In the genomic region with DNA sequence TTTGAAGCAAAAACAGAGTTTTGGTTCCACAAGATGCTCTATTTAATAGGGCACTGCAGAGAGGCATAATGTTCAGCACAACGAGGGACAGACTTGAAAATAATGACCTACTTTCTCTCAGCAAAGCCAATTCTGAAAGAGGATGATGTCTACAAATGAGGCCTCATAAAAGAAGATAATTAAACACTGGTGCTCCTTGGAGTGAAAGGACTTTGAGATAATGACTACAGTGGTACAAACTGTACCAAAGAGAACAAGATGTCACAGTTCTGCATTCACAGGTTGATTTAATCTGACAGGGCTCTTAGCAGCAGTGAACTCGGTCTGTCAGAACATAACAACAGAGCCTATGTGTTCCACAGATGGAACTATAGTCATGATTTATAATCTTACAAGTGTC, we compare ENCODE assay signal across 29 mouse cellular contexts.
A peak's percentile ranks its signal among the peaks of the same experiment; 100 is the strongest.
DNase-seq lines count a peak whose midpoint lies in the region; ATAC-seq and TF ChIP-seq lines count a peak whose summit lies in the region.
"Had no signal": no experiment of that assay in that cellular context is flagged by ENCODE, and none has a peak within 500 bp of the region (broad histone marks: within the 10 kb centered on the region; RNA-seq: fewer than 3 reads in every experiment).

No protein-coding gene starts in this region.

- no peaks in the 10 kb centered on the region for H3K27me3 ChIP-seq in forebrain, embryonic 14.5 days (replicated peaks; ENCODE audit: control insufficient read depth, insufficient read depth, low read length)
- no peaks in the 10 kb centered on the region for H3K27me3 ChIP-seq in forebrain, embryonic 16.5 days (replicated peaks; ENCODE audit: control insufficient read depth, insufficient read depth, low read length)
- no peaks in the 10 kb centered on the region for H3K27me3 ChIP-seq in midbrain, postnatal 0 days (ENCODE audit: insufficient read depth, low read length)
- H3K27me3 ChIP-seq in midbrain, embryonic 14.5 days (ENCODE audit: control insufficient read depth, insufficient read depth, low read length) = no peaks in the 10 kb centered on the region
- H3K27me3 ChIP-seq: embryonic facial prominence, embryonic 15.5 days; forebrain, embryonic 13.5 days; midbrain, embryonic 15.5 days; stomach, embryonic 15.5 days had no signal

- no peak overlapping the region for H3K4me3 ChIP-seq in forebrain, embryonic 14.5 days (ENCODE audit: low read depth, low read length)
- H3K4me3 ChIP-seq in forebrain, embryonic 16.5 days (replicated peaks; ENCODE audit: low read length) = no peak overlapping the region
- no peak overlapping the region for H3K4me3 ChIP-seq in midbrain, postnatal 0 days (ENCODE audit: low read depth, low read length)
- H3K4me3 ChIP-seq in midbrain, embryonic 14.5 days (replicated peaks; ENCODE audit: low read depth, low read length) = no peak overlapping the region
- H3K4me3 ChIP-seq: embryonic facial prominence, embryonic 15.5 days; forebrain, embryonic 13.5 days; hindbrain, embryonic 10.5 days; midbrain, embryonic 15.5 days; stomach, embryonic 15.5 days had no signal

- ATAC-seq in forebrain, embryonic 14.5 days = peak; percentile 57
- no peak for ATAC-seq in forebrain, embryonic 16.5 days
- ATAC-seq in midbrain, postnatal 0 days (ENCODE audit: low FRiP score) = peak; percentile 60; the same call in 1 of the 2 replicates
- no peak for ATAC-seq in midbrain, embryonic 14.5 days (ENCODE audit: low FRiP score, low TSS enrichment)
- ATAC-seq: activated CD4-positive, CD25-positive, alpha-beta regulatory T cell, adult 4 months; forebrain, embryonic 13.5 days; intestine, postnatal 0 days; midbrain, embryonic 15.5 days had no signal

- no peak overlapping the region for H3K4me2 ChIP-seq in forebrain, embryonic 14.5 days (ENCODE audit: low read length)
- no peak overlapping the region for H3K4me2 ChIP-seq in forebrain, embryonic 16.5 days (ENCODE audit: low read length)
- H3K4me2 ChIP-seq in midbrain, postnatal 0 days (ENCODE audit: low read depth, low read length, poor library complexity, severe bottlenecking) = no peak overlapping the region
- no peak overlapping the region for H3K4me2 ChIP-seq in midbrain, embryonic 14.5 days (ENCODE audit: low read length)
- H3K4me2 ChIP-seq: embryonic facial prominence, embryonic 15.5 days; forebrain, embryonic 13.5 days; midbrain, embryonic 15.5 days; stomach, embryonic 15.5 days had no signal

- H3K4me1 ChIP-seq in forebrain, embryonic 14.5 days (ENCODE audit: control insufficient read depth, insufficient read depth, low read length) = peaks cover 3% of the 10 kb centered on the region; the same call in 1 of the 2 replicates
- H3K4me1 ChIP-seq in forebrain, embryonic 16.5 days (replicated peaks; ENCODE audit: control insufficient read depth, insufficient read depth, low read length) = peaks cover 4% of the 10 kb centered on the region; the same call in 1 of the 2 replicates
- H3K4me1 ChIP-seq in midbrain, postnatal 0 days (ENCODE audit: insufficient read depth, low read length) = no peaks in the 10 kb centered on the region
- no peaks in the 10 kb centered on the region; the same call in 1 of the 2 replicates for H3K4me1 ChIP-seq in midbrain, embryonic 14.5 days (ENCODE audit: control insufficient read depth, insufficient read depth, low read length)
- H3K4me1 ChIP-seq: embryonic facial prominence, embryonic 15.5 days; hindbrain, embryonic 10.5 days; midbrain, embryonic 15.5 days; stomach, embryonic 15.5 days had no signal

- H3K36me3 ChIP-seq in forebrain, embryonic 14.5 days (ENCODE audit: control insufficient read depth, insufficient read depth, low read length) = no peaks in the 10 kb centered on the region
- H3K36me3 ChIP-seq in forebrain, embryonic 16.5 days (ENCODE audit: control insufficient read depth, insufficient read depth) = no peaks in the 10 kb centered on the region
- H3K36me3 ChIP-seq in midbrain, postnatal 0 days (ENCODE audit: insufficient read depth, low read length) = no peaks in the 10 kb centered on the region
- H3K36me3 ChIP-seq in midbrain, embryonic 14.5 days (ENCODE audit: control insufficient read depth, insufficient read depth, low read length) = no peaks in the 10 kb centered on the region
- H3K36me3 ChIP-seq: embryonic facial prominence, embryonic 15.5 days; hindbrain, embryonic 10.5 days; midbrain, embryonic 15.5 days; stomach, embryonic 15.5 days had no signal

- TF ChIP-seq CTCF in midbrain, postnatal 0 days (IDR thresholded peaks at IDR 0.05) = no peak

- WGBS in forebrain, embryonic 14.5 days = 18% methylated on average over 2 of the region's 2 CpGs
- WGBS in forebrain, embryonic 16.5 days = 16% methylated on average over 2 of the region's 2 CpGs
- WGBS in midbrain, postnatal 0 days = 36% methylated on average over 2 of the region's 2 CpGs
- 40% methylated on average over 2 of the region's 2 CpGs for WGBS in midbrain, embryonic 14.5 days

- no peak overlapping the region for H3K27ac ChIP-seq in forebrain, embryonic 14.5 days (ENCODE audit: low read depth, low read length)
- no peak overlapping the region for H3K27ac ChIP-seq in forebrain, embryonic 16.5 days (ENCODE audit: low read length)
- no peak overlapping the region for H3K27ac ChIP-seq in midbrain, postnatal 0 days (ENCODE audit: low read depth, low read length)
- H3K27ac ChIP-seq in midbrain, embryonic 14.5 days (replicated peaks; ENCODE audit: low read depth, low read length) = no peak overlapping the region
- H3K27ac ChIP-seq: embryonic facial prominence, embryonic 15.5 days; forebrain, embryonic 13.5 days; hindbrain, embryonic 10.5 days; liver, embryonic 14.5 days; macrophage; midbrain, embryonic 15.5 days; stomach, embryonic 15.5 days had no signal

- no peak overlapping the region for H3K9ac ChIP-seq in forebrain, embryonic 14.5 days (ENCODE audit: low read length)
- no peak overlapping the region for H3K9ac ChIP-seq in forebrain, embryonic 16.5 days (replicated peaks; ENCODE audit: low read depth, low read length)
- H3K9ac ChIP-seq in midbrain, postnatal 0 days (replicated peaks; ENCODE audit: low read length, poor library complexity, severe bottlenecking) = no peak overlapping the region
- H3K9ac ChIP-seq in midbrain, embryonic 14.5 days (replicated peaks; ENCODE audit: low read length) = no peak overlapping the region
- H3K9ac ChIP-seq: embryonic facial prominence, embryonic 15.5 days; forebrain, embryonic 13.5 days; liver, embryonic 14.5 days; midbrain, embryonic 15.5 days; stomach, embryonic 15.5 days had no signal

- DNase-seq in forebrain, embryonic 14.5 days (ENCODE audit: low spot score) = peak; percentile 19
- peak; percentile 50 for DNase-seq in midbrain, postnatal 0 days (ENCODE audit: low spot score)
- DNase-seq in midbrain, embryonic 14.5 days = no peak
- DNase-seq in retina, adult 2 months (ENCODE audit: low read depth, low spot score) = peak; percentile 6
- peak; percentile 15 for DNase-seq in telencephalon, adult 2 months (ENCODE audit: low read depth, low spot score)
- no peak for DNase-seq in adrenal gland, postnatal 4 days (ENCODE audit: low spot score in 2 of 2)
- DNase-seq: adrenal gland, adult 8-10 months; B cell, adult 2 months; gastrocnemius, postnatal 10 days; heart, postnatal 14 days; kidney, adult 9 months; kidney, postnatal 10 days; layer of hippocampus, adult 9-11 months; liver; lung, adult 2 months; lung, postnatal 10 days; right cerebral cortex, postnatal 25 days; thymus, adult 2 months; thymus, postnatal 36 days had no signal

- no peaks in the 10 kb centered on the region for H3K9me3 ChIP-seq in forebrain, embryonic 14.5 days (replicated peaks; ENCODE audit: control insufficient read depth, low read length)
- H3K9me3 ChIP-seq in forebrain, embryonic 16.5 days (ENCODE audit: control insufficient read depth, low read length) = no peaks in the 10 kb centered on the region
- H3K9me3 ChIP-seq in midbrain, postnatal 0 days (ENCODE audit: low read length) = no peaks in the 10 kb centered on the region
- H3K9me3 ChIP-seq in midbrain, embryonic 14.5 days (ENCODE audit: control insufficient read depth, low read length) = no peaks in the 10 kb centered on the region
- H3K9me3 ChIP-seq: embryonic facial prominence, embryonic 15.5 days; forebrain, embryonic 13.5 days; hindbrain, embryonic 10.5 days; midbrain, embryonic 15.5 days; stomach, embryonic 15.5 days had no signal

Comparison
In these comparisons a context has a peak if more than half of its experiments do, and no peak if none do; other contexts are left out.
1. ATAC-seq: peak in forebrain, embryonic 14.5 days (single experiment) and midbrain, postnatal 0 days (single experiment); none in forebrain, embryonic 16.5 days (single experiment) and midbrain, embryonic 14.5 days (single experiment).
2. DNase-seq: peak in forebrain, embryonic 14.5 days (single experiment), midbrain, postnatal 0 days (single experiment), retina, adult 2 months (single experiment) and telencephalon, adult 2 months (single experiment); none in midbrain, embryonic 14.5 days (single experiment) and adrenal gland, postnatal 4 days (0 of 2).